Mouse (Mus musculus) embryonic facial prominence, embryonic 12.5 days (tissue): ENCODE data around the gene Manba. TPM values are rescaled to one million over a fixed set of nuclear protein-coding genes. Genes with fewer than 3 reads are reported as not detected.

ENCODE experiments used
- ATAC-seq: fragments of 200-750 bp; cut with Nextera tagmentation; 2 replicates; pipeline ENCODE4 v1.8.0; 2017; ENCODE audit not compliant: insufficient number of reproducible peaks, insufficient read depth, low FRiP score, low TSS enrichment
- H3K27ac ChIP-seq: fragments of 300-500 bp; sonication (generic); 2 replicates; pipeline ENCODE4 v1.5.1; 2016; ENCODE audit warnings: mild to moderate bottlenecking
- H3K27me3 ChIP-seq: fragments of 300-500 bp; sonication (generic); 2 replicates; pipeline ENCODE4 v1.6.1; 2016; ENCODE audit warnings: mild to moderate bottlenecking, moderate library complexity
- H3K36me3 ChIP-seq: fragments of 300-500 bp; sonication (generic); 2 replicates; pipeline ENCODE4 v1.6.1; 2016; ENCODE audit warnings: mild to moderate bottlenecking
- H3K4me1 ChIP-seq: fragments of 300-500 bp; sonication (generic); 2 replicates; pipeline ENCODE4 v1.6.1; 2016
- H3K4me2 ChIP-seq: fragments of 300-500 bp; sonication (generic); replicated peaks from 2 replicates; pipeline ENCODE4 v1.6.1; 2016; ENCODE audit warnings: mild to moderate bottlenecking, moderate library complexity
- H3K4me3 ChIP-seq: fragments of 300-500 bp; sonication (generic); 2 replicates; pipeline ENCODE4 v1.5.1; 2016; ENCODE audit warnings: mild to moderate bottlenecking
- H3K9ac ChIP-seq: fragments of 300-500 bp; sonication (generic); 2 replicates; pipeline ENCODE4 v1.6.1; 2016; ENCODE audit warnings: mild to moderate bottlenecking, moderate library complexity
- H3K9me3 ChIP-seq: fragments of 300-500 bp; sonication (generic); 2 replicates; pipeline ENCODE4 v1.6.1; 2016; ENCODE audit warnings: mild to moderate bottlenecking, moderate library complexity
- WGBS: fragments of 180-500 bp; shearing (Covaris S2); methylation state at CpG from one replicate; pipeline ENCODE4 v1.1.7; 2016; 5-methylcytosine and 5-hydroxymethylcytosine counted together
- polyA plus RNA-seq: library from polyadenylated mRNA; unstranded; fragments of >200 nt; fragmentation: Nextera tagmentation; extraction: Ambion mirVana; gene quantifications from 2 replicates; pipeline ENCODE4 v1.2.1, GENCODE M21; 2016

Manba gene
- polyA plus RNA-seq, 1 experiment from 2014 or later, result 5.1 TPM

DNA sequence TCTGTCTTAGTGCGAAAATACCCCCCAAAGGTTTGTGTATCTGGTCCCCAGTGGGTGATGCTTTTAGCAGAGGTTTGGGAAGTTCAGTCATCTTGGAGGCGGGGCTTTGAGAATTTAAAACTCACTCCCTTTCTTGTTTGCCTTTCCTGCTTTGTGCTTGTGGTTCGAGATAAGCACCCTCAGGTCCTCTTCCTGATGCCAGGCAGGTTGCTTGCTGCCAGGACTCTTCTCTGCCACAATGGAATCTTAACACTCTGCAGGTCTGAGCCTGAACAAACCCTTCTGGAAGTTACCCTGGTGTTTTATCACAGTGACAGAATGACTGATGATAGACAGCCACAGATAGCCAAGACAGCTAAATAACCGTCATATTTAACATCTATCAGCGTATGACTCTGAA is 83.2 kb downstream of the Manba start:
- Histone ChIP-seq H3K27me3 (no peaks in the 10 kb centered on the region), H3K4me2 (no peak overlapping the region), H3K9ac (no peak overlapping the region), H3K36me3 (no peaks in the 10 kb centered on the region), H3K9me3 (no peaks in the 10 kb centered on the region), H3K27ac (no peak overlapping the region), H3K4me3 (no peak overlapping the region), H3K4me1 (no peaks in the 10 kb centered on the region)
- 72% methylated on average over 5 of the region's 5 CpGs for WGBS
- ATAC-seq, result no peak

DNA sequence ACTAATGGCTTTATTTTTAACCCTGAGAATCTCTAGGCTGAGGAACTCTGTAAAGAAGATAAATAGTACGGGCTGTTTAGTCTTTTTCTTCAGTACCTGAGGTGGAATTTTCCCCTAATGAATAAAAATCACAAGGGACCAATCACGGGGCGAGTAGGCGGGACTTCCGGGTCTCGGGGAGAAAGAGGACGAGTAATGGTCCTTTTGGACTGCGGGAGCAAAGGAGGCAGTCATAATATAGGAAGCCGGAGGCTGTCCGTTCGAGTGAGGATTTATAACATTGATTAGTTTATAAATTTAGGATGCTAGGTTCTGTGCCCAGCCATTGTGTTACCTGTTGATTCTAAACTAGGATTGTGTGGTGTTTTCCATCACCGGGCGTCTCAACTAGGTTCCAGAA is 86.1 kb downstream of the Manba start:
- Histone ChIP-seq H3K9me3 (no peaks in the 10 kb centered on the region), H3K36me3 (no peaks in the 10 kb centered on the region), H3K4me2 (0 out of 2 replicates have a peak overlapping the region, but pooled peaks have one; percentile 11), H3K4me3 (0 out of 2 replicates have a peak overlapping the region, but pooled peaks have one; percentile 13), H3K27me3 (no peaks in the 10 kb centered on the region), H3K9ac (no peak overlapping the region), H3K27ac (no peak overlapping the region), H3K4me1 (no peaks in the 10 kb centered on the region)
- ATAC-seq, result no peak
- WGBS, result 69% methylated on average over 13 of the region's 13 CpGs

DNA sequence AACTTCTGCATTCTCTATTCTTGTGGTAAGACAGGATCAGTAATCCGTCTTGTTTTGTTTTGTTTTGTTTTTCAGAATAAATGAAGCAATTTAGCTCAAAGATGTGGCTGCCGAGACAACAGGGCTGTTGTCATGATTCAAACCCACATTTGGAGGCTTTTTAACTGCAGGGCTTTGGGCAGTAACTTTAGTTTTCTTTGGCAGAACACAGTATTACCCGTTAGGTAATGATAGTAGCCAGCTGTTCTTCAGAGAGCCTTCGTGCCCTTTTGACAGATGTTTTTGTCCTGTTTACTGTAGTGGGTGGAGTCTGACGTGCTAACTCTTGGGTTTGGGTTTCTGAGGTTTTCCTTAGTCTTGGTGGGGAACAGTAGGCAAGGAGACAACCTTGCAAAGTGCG is 87.6 kb downstream of the Manba start:
- ATAC-seq, result no peak
- no peaks in the 10 kb centered on the region for H3K9me3 ChIP-seq
- no peak overlapping the region for H3K4me2 ChIP-seq
- WGBS, result 67% methylated on average over 6 of the region's 6 CpGs
- no peak overlapping the region for H3K27ac ChIP-seq
- no peak overlapping the region for H3K4me3 ChIP-seq
- H3K9ac ChIP-seq, result no peak overlapping the region
- no peaks in the 10 kb centered on the region for H3K27me3 ChIP-seq
- no peaks in the 10 kb centered on the region for H3K36me3 ChIP-seq
- no peaks in the 10 kb centered on the region for H3K4me1 ChIP-seq

DNA sequence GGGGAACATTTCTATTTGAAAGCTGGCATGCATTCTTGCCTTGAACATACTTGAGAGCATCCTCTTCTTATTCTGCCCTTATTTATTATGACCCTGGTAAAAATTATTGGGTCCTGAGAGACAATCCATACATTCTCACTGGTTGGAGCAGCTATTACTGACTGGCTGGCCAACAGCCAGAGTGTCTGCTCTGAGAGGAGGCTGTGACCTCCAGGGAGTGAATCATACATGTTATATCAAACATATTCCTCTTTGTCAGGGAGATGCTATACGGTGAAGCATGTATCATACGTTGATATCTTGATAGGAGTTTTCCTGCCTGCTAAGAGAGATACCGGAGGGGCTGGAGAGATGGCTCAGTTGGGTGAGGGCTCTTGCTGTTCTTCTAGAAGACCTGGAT is 89.7 kb downstream of the Manba start:
- no peak for ATAC-seq
- WGBS, result 87% methylated on average over 3 of the region's 3 CpGs
- H3K4me1 ChIP-seq, result 0 out of 2 replicates have a peak, but pooled peaks cover 3% of the 10 kb centered on the region
- no peak overlapping the region for H3K4me3 ChIP-seq
- H3K36me3 ChIP-seq, result no peaks in the 10 kb centered on the region
- no peaks in the 10 kb centered on the region for H3K9me3 ChIP-seq
- H3K4me2 ChIP-seq, result no peak overlapping the region
- H3K27ac ChIP-seq, result no peak overlapping the region
- H3K9ac ChIP-seq, result no peak overlapping the region
- no peaks in the 10 kb centered on the region for H3K27me3 ChIP-seq

DNA sequence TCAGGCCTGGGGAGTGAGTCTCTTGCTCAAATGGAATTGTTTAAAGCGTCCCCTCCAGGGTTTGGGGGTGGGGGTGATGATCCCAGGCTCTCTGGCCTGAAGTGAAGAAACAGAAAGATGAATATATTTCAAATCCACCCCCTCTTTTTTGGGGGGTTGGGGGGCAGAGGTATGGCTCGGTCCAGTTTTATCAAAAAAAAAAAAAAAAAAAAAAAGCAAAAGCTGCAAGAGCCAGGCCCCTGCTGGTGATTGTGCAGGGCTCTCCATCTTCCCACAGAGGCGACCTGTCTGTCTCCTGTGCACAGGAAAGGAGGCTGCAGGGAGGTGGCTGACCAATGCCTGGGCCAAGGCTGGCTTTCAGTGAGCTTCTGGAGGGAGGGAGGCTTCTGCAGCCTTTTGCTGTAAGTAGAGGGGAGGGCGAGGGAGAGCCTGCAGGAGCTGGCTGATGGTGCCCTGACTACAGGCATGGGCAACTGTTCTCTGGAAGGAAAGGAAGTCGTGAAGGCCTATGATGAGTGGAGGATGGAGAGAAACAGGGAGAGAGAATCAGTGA is 93.3 kb downstream of the Manba start:
- H3K27me3 ChIP-seq, result no peaks in the 10 kb centered on the region
- 45% methylated on average over 5 of the region's 5 CpGs for WGBS
- H3K27ac ChIP-seq, result no peak overlapping the region
- H3K4me3 ChIP-seq, result no peak overlapping the region
- no peak overlapping the region for H3K4me2 ChIP-seq
- peaks cover 8% of the 10 kb centered on the region; the same call in 1 of the 2 replicates for H3K4me1 ChIP-seq
- no peak overlapping the region for H3K9ac ChIP-seq
- H3K9me3 ChIP-seq, result no peaks in the 10 kb centered on the region
- ATAC-seq, result no peak
- H3K36me3 ChIP-seq, result no peaks in the 10 kb centered on the region

DNA sequence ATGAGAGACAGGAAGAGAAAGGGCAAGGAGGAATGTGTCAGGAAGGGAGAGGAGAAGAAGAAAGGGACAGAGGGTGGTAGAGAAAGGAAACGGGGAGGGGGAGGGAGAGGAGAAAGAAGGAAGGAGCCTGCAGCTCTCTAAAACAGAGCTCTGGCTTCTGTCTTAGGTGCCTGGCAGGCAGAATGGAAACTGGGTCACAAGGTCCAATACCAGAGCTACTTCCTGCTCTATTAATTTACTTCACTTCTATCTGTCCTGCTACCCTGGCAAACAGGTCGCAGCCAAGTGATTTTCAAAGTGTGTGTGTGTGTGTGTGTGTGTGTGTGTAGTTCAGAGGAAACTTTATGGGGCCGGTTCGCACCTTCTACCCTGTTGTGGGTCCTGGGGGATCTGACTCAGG is 93.8 kb downstream of the Manba start:
- no peak for ATAC-seq
- H3K4me2 ChIP-seq, result no peak overlapping the region
- no peaks in the 10 kb centered on the region for H3K9me3 ChIP-seq
- no peak overlapping the region for H3K4me3 ChIP-seq
- peaks cover 2% of the 10 kb centered on the region; the same call in 1 of the 2 replicates for H3K36me3 ChIP-seq
- H3K4me1 ChIP-seq, result peaks cover 8% of the 10 kb centered on the region; the same call in 1 of the 2 replicates
- H3K9ac ChIP-seq, result no peak overlapping the region
- H3K27me3 ChIP-seq, result no peaks in the 10 kb centered on the region
- H3K27ac ChIP-seq, result no peak overlapping the region
- whole genome bisulfite sequencing, result 48% methylated on average over 4 of the region's 4 CpGs

DNA sequence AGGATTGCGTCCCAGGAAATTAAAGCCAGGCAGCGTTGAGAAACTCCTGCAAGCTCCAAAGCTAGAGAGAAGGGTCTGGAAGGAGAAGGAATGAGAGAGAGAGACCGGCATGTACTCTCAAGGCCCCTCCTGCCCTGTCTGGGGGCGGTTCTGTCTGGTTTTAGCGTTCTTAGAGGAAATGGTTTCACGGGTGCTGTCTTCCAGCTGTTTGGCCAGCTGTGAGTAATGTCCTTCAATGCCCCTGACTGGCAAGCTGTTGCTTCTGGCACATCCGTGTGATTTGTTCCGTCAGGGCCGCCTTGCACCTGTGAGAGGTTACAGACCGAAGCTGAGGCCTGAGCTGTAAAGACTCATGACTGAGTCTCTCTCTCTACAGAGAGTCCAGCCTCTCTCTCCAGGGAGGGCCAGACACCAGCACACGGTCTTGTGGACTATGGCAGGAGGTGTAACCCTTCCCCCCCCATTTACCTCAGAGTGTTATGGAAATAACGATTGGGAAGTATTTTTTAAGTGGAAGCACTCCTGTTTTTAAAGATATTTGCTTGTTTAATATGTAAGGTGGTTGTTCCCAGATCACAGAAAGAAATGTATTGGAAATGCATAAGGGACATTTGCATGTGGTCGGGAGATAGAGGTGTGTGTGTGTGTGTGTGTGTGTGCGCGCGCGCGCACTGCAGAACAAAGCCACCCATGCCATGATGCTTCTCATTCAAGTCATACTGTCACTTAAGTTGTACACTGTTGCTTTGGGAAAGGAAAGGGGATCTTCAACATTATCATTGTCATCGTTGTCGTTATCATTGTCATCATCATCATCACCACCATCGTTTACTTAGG is 95.2 kb downstream of the Manba start:
- WGBS, result 73% methylated on average over 21 of the region's 21 CpGs

DNA sequence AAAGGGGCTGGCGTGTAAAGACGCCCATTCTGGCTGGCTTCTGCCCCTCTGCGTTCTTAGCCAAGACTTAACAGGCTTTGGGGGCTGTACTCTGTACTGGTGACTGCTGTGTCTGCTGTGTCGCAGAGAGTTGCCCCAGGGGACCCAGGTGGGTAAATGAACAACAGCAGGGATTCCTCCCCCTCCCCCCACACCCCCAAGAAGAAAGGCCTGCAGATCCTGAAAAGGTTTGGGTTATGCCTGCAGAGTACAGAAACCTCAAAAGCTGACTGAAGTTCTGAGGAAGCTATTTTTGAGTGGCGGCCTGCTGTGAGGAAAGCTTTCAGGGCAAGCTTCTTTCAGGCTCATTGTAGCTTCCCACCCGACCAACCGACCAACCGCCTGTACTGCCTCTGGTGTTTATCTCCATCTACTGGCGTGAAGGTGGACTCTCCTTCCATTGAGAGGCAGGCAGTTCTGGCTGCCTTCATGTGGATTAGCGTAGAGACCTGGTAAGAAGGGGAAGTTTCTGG is 96.3 kb downstream of the Manba start:
- no peak overlapping the region for H3K27ac ChIP-seq
- no peak overlapping the region for H3K9ac ChIP-seq
- 23% methylated on average over 10 of the region's 10 CpGs for WGBS
- peaks cover 20% of the 10 kb centered on the region for H3K36me3 ChIP-seq
- H3K27me3 ChIP-seq, result no peaks in the 10 kb centered on the region
- H3K4me2 ChIP-seq, result no peak overlapping the region
- no peak overlapping the region for H3K4me3 ChIP-seq
- H3K4me1 ChIP-seq, result peaks cover 8% of the 10 kb centered on the region; the same call in 1 of the 2 replicates
- ATAC-seq, result 0 out of 2 replicates have a peak, but pooled peaks have one; percentile 52
- H3K9me3 ChIP-seq, result no peaks in the 10 kb centered on the region

More for the DNA sequence above, 95.2 kb downstream of the Manba start:
- Histone ChIP-seq H3K4me3 (no peak overlapping the region), H3K27ac (no peak overlapping the region), H3K9ac (no peak overlapping the region), H3K4me1 (peaks cover 8% of the 10 kb centered on the region; the same call in 1 of the 2 replicates), H3K9me3 (no peaks in the 10 kb centered on the region), H3K4me2 (no peak overlapping the region), H3K27me3 (no peaks in the 10 kb centered on the region), H3K36me3 (peaks cover 14% of the 10 kb centered on the region)
- ATAC-seq, result no peak

DNA sequence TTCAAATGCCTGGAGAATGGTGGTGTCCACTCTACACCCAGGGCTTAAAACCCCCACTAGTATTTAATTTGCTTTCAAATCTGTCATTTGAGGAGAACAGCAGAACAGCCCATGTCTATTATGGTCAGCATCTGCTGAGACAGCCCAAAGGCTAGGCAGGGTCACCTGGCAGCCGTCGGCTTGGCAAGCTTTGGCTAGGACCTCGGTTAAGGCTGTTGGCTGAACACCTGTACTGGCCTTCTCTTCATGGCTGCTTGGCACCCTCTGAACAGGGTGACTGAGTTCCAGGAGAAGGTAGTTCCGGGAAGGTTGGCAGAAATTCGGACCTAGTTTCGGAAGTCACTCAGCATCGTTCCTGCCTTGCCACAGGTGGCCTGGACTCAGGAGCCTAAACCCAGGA is 96.8 kb downstream of the Manba start:
- Histone ChIP-seq H3K27me3 (no peaks in the 10 kb centered on the region), H3K36me3 (peaks cover 26% of the 10 kb centered on the region), H3K9ac (no peak overlapping the region), H3K27ac (no peak overlapping the region), H3K4me2 (no peak overlapping the region), H3K4me3 (no peak overlapping the region), H3K4me1 (peaks cover 8% of the 10 kb centered on the region; the same call in 1 of the 2 replicates), H3K9me3 (no peaks in the 10 kb centered on the region)
- WGBS, result 83% methylated on average over 7 of the region's 7 CpGs
- ATAC-seq, result no peak

DNA sequence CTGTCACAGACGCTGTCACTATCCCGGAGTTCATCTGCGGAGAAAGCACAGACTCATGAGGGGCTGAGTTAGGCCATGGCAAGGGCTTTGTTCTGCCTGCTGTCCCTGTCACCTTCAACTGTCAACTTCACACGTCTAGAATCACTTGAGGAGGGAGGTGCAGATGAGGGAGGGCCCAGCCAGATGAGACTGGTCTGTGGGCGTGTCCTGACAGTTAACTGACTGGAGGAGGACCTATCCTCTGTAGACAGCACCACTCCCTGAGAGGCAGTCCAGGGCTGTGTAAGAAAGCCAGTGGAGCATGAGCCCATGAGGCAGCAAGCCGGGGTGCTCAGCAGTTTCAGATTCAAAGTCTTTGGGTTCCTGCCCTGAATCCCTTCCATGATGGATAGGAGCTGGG is 100.1 kb downstream of the Manba start:
- 0 out of 2 replicates have a peak, but pooled peaks have one; percentile 70 for ATAC-seq

DNA sequence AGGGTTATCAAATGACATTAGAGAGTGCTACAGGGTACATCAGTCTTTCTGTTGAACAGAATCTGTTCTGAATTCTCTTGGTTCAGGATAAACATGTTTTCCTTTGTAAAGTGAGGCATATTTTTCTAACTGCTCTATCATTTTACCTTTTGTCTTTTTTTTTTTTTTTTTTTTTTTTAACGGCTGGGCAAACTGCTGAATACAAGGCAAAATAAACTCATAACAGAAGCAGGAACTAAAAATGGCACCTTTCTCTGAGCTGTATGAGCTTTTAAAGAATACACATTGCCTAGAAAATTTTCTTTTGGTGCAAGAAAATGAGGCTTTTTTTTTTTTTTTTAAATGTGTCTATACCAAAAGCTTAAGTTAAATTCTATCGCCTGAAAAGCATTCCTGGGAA is 100.6 kb downstream of the Manba start:
- Histone ChIP-seq H3K4me1 (no peaks in the 10 kb centered on the region), H3K4me3 (no peak overlapping the region), H3K27me3 (no peaks in the 10 kb centered on the region), H3K36me3 (peaks cover 61% of the 10 kb centered on the region), H3K4me2 (no peak overlapping the region), H3K9ac (no peak overlapping the region), H3K9me3 (no peaks in the 10 kb centered on the region), H3K27ac (no peak overlapping the region)
- 86% methylated on average over 2 of the region's 2 CpGs for WGBS
- no peak for ATAC-seq

More for the DNA sequence above, 100.1 kb downstream of the Manba start:
- 60% methylated on average over 6 of the region's 6 CpGs for WGBS
- H3K27me3 ChIP-seq, result no peaks in the 10 kb centered on the region
- H3K9me3 ChIP-seq, result no peaks in the 10 kb centered on the region
- peaks cover 56% of the 10 kb centered on the region for H3K36me3 ChIP-seq
- no peak overlapping the region for H3K4me2 ChIP-seq
- H3K27ac ChIP-seq, result no peak overlapping the region
- H3K4me1 ChIP-seq, result peaks cover 2% of the 10 kb centered on the region; the same call in 1 of the 2 replicates
- H3K4me3 ChIP-seq, result no peak overlapping the region
- H3K9ac ChIP-seq, result no peak overlapping the region

DNA sequence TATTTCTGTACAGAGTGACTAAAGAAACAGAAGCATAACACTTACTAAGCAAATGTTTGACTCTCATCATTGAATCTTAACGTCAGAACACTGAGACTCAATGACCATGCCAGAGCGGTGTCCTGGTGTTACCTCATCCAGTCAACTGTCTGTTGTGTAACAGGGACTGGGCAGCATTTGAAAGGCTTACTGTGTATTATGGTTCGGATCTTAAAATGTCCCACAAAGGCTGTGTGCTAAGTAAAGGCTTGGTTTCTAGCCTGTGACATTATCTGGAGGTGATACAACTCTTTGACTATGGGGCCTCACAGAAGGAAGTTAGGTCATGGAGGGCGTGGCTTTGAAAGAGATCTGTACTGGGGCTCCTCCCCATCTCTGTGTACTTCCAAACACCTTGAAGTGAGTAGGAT is 101.1 kb downstream of the Manba start:
- Histone ChIP-seq H3K4me1 (no peaks in the 10 kb centered on the region), H3K9ac (no peak overlapping the region), H3K4me3 (no peak overlapping the region), H3K9me3 (no peaks in the 10 kb centered on the region), H3K27ac (no peak overlapping the region), H3K4me2 (no peak overlapping the region), H3K27me3 (no peaks in the 10 kb centered on the region), H3K36me3 (peaks cover 64% of the 10 kb centered on the region)
- ATAC-seq, result no peak
- 91% methylated on average over 4 of the region's 4 CpGs for WGBS
